Mouse (Mus musculus) cerebellum, adult 2 months (tissue): ENCODE measurements around the gene Msx1.

Experiments
- CTCF ChIP-seq: fragments of 200-500 bp; IDR thresholded peaks from 2 replicates; pipeline ENCODE4 v1.5.1; 2011; ENCODE audit warnings: low read depth, mild to moderate bottlenecking, control low read depth, low read length, moderate library complexity, borderline replicate concordance; ENCODE audit not compliant: insufficient read depth
- POLR2A ChIP-seq: fragments of 200-500 bp; IDR thresholded peaks from 2 replicates; pipeline ENCODE4 v1.6.1; 2011; ENCODE audit warnings: low read length, control low read depth, borderline replicate concordance; ENCODE audit not compliant: insufficient read depth

DNA sequence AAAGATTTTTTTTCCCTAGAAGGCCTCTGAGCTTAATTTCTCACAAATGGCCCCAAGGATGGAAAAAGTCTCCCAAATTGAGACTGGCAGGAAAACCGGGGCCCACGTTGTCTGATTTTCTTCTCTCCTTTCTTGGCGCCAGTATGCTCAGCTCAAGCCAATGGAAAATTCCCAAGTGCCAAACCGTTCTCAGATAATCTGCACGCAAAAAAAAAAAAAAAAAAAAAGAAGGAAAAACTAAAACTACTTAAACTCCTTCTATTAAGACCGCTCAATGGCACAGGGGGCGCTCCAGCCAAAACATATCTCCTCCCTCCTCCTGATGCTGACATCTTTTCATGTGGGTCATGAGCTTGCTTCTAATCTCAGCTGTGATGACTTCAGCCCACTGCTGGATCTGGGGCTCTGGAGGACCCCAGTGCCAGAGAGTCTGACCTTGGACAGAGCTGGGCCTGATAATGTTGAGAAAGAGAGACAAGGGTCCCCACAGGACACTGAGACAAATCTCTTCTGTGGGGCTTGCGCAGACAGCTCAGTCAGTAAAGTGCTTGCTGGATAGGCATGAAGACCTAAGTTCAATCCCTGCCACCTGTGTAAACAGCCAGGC lies 19.8 kb downstream of the Msx1 start:
- no peak for TF ChIP-seq CTCF
- TF ChIP-seq POLR2A: no peak
